Mouse (Mus musculus): Measurements from ENCODE around the gene Cpsf6.

The Cpsf6 gene

DNA sequence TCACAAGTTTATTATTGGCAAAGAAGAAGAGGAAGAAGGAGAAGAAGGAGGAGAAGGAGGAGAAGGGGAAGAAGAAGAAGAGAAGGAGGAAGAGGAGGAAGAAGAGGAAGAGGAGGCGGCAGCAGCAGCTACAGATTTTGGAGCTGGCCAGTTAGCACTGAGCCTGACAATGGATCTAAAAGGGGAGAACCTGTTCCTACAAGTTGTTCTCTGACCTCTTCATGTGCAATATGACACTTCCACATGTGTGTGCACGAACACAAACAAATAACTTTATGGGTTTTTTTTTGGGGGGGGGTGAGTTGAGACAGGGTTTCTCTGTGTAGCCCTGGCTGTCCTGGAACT, 5.2 kb upstream of the Cpsf6 start:
- DNase-seq (ENCODE audit: low spot score) = no peak

DNA sequence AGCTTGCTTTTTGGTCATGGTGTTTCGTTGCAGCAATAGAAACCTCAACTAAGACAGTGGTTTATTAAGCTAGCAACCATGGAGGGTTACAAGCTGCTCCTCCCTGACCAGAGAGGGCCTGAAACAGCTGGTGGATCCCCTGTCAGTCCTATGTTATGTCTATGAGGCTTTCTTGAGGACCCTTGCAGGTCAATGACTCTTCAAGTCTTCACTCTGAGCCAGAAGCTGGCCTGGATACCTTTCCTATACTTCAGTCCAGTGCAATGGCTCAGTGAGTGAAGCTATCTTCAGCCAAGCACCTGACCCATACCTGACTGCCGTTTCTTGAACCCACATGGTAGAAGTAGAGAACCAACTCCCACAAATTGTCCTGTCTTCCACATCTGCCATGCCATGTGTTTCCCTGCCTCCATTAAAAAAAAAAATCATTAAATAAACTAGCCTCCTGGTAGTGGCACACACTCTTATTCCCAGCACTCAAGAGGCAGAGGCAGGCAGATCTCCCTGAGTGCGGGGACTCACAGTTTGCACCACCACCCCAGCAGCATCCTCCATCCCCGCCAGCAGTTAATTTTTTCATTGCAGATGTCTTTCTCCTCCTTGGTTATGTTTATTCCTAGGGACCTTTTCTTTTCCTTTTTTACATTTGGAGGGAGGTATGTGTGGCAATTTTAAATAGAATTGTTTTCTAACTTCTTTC, 4.7 kb upstream of the Cpsf6 start:
- DNase-seq (ENCODE audit: low spot score) = no peak

DNA sequence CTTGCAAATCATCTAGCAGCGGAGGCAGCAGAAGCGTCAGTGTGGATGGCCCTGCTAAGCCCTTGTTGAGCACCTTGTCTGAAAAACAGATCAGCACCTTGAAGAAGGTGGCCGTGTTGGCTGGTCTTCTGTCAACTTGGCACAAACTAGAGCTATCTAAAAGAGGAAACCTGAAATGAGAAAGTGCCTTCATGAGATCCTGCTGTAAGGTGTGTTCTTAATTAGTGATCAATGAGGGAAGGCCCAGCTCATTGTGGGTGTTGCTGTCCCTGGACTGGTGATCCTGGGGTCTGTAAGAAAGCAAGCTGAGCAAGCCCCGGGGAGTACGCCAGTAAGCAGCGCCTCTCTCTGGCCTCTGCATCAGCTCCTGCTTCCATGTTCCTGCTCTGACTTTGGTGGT, 4.1 kb upstream of the Cpsf6 start:
- DNase-seq (ENCODE audit: low spot score) = no peak

DNA sequence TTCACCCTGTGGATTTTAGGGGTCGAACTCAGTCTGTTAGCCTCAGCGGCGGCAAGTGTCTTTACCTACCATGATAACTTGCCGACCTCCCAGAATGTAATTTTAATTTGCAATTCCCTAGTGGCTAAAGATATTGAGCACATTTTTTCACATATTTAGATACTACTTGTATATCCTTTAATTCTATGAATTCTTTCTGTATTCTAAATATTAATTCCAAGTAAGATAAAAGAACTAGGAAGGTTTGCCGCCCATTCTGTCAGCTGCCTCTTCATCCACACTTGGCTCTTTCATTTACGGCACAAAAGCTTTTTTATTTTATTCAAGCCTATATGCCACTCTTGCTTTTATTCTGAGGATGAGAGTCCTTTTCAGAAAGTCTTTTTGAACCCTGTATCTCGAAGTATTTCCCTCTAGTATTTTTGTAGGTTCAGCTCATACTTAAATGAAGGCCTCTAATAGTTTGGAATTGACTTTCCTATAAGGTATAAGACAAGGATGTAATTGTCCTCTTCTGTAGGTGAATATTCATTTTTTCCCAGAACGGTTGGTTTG, 3.3 kb upstream of the Cpsf6 start:
- DNase-seq (ENCODE audit: low spot score) = no peak

DNA sequence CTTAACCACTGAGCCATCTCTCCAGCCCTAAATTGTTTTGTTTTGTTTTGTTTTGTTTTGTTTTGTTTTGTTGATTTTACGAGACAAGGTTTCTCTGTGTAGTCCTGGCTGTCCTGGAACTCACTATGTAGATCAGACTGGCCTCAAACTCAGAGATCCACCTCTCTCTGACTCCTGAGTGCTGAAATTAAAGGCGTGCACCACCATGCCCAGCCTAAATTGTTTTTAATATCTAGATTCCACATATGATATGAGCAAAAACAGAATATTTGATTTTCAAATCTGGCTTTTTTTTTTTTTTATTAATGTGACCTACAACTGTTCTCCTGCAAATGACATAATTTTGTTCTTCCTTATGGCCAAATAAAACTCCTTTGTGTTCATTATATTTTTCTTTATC, 2.3 kb upstream of the Cpsf6 start:
- no peak for DNase-seq (ENCODE audit: low spot score)

DNA sequence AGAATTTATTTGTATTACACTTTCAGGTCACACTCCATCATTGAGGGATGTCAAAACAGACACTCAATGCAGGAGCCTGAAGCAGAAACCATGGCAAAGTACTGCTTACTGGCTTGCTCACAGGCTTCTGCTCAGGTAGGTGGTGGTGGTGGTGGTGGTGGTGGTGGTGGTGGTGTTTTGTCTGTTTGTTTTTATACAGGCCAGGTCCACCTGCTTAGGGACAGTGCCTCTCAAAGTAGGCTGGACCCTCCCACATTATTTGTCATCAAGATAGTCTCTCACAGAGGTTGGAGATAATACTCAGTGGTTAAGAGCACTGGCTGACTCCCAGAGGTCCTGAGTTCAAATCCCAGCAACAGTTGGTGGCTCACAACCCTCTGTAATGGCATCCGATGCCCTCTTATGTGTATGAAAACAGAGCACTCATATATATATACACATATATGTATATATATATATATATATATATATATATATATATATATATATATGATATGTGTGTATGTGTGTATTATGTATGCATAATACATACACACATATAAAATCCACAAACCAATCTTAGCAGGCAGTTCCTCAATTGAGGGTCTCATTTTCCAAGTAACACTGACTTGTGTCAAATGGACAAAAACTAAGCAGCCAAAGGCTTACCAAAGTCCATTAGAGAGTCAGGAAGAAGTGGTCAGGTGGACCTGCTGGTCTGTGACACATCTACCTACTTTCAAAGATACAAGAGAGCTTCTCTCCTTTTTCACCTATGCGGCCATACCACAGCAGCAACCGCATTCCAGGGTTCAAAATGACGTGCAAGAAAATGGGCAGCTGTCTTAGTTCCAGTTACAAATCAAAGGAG, 1.1 kb upstream of the Cpsf6 start:
- no peak for DNase-seq (ENCODE audit: low spot score)

DNA sequence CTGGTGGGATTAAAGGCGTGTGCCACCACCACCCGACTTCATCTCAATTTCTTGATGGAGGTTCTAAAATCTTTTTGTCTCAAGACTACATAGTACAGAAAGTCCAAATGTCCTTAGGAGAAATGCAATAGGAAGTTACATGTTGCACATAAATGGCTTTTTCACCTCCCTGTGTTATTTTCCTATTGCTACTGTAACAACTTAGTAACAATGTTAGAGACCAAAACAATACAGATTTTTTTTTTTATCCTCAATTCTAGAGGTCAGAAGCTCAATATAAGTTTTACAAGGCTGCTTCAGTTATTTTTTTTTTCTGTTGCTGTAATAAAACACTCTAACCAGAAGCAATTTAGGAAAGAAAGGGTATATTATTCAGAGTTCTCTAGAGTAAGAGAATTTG, 374 bp downstream of the Cpsf6 start:
- DNase-seq (ENCODE audit: low spot score) = no peak

DNA sequence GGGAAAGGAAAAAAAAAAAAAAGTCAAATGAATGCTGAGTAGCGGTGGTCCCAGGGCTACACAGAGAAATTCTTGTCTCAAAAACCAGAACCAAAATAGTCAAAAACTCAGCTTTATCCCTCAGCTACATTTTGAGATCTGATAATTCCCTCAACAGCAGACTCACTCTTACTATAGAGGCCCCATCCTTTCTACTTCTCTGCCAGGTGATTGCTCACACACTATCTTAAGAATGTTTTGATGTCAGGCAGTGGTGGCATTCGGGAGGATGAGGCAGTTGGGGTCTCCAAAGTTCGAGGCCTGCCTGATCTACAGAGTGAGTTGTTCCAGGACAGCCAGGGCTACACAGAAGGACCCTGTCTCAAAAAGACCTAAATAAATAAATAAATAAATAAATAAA, 1.2 kb downstream of the Cpsf6 start:
- no peak for DNase-seq (ENCODE audit: low spot score)

DNA sequence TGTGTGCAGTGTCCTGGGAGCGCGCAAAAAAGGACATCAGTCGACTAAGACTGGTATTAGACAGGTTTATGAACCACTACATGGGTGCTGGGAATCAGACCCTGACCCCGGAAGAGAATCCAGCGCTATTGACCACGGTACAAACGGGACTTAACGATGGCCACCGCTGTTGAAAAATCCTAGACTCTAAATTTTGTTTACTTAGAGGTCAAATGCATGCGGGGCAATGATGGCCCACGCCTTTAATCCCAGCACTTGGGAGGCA, 1.6 kb downstream of the Cpsf6 start:
- DNase-seq (ENCODE audit: low spot score) = no peak

DNA sequence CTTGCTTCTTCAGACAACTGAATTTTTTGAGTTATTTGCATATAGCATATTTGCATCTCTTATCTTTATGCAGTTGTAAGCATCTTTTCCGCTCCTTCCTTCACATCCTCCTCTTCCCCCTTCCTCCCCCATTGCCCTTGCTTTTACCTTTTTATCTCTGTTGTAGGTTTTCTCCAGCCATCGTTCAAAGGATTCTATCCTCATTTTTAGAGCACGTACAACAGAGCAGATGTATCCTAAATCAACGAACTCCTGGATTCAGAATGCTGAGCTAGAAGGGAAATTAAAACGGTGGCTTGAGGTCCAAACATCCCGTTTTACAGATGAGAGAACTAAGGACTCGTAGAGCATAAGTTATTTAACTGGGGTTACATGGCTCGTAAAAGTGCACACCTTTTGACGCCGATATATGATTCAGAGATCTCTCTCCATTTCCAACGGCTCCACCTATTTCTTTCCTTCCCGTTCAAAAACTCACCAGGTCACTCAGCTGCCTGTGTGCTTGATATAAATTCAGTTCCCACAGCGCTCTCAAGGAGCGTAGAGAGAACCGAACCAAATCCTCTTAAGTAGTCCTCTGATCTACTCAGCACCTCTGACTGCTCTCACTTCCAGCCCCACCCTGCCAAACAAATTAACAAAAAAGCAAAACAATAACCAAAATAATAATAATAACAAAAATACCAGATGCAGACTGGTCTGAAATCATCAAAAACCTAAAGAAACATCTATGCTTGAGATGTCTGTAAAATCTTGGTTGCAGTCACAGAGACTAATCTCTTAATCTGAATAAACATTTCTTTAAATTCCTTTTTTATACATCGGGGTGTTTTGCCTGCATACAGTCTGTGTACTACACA, 2.2 kb downstream of the Cpsf6 start:
- DNase-seq (ENCODE audit: low spot score) = no peak

DNA sequence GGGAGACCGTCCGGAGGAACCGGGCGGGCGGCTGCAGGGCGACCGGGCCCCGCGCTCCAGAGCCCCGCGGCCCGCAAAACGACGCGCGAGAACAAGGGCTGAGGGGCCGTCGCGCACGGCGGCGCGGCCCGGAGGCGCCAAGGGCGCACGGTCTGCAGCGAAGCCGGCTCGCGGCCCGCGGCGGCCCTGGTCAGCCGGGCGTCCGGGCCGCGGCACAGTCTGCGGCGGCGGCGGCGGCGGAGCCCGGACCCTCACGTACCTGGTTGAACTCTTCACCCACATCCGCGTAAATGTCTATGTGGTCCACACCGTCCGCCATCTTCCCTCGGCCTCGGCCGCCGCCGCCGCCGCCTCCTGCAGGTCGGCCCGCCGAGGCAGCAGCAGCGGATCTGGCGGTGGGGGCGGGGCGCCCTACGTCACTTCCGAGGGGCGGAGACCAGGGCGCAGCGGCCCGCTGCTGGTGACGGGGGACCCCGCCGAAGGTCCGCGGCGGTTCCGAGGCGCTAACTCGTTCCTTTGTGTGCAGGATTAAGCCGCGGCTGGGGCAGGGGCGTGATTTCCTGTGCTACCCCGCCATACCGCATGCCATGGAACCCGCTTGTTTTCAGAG, 3.1 kb downstream of the Cpsf6 start:
- peak; percentile 93 for DNase-seq (ENCODE audit: low spot score)

DNA sequence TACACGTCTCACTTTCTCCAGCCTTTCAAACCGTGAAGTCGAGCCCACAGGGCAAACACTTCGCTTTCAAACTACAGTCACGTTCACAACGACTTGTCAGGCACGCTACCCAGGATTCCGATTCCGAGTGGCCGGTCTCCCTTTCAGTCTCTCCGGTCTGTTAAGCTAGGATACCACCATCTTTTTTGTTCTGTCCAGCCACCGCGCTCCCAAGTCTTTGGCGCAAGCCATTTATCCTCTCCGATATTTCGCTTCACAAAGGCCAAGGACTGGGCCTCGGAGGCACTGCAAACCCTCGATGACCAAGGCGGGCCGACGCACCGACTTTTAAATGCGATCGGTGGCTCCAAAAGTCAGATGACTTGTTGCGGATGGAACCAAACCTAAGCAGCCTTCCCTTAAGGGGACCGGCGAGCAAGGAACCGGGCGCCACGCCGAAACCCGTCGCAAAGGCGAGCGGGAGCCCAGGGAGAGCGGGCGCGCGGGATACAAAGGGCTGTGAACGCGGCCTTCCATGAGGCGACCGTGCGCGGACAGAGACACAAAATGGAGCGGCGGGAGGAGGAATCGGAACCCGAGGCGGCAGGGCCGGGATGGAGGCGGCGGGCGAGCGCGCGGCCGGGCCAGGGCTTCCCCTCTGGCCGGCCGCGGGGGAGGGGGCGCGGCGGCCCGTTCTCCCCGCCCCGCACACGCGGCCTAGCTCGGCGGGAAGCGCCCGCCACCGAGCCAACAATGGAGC, 3.8 kb downstream of the Cpsf6 start:
- DNase-seq (ENCODE audit: low spot score) = peak; percentile 41

DNA sequence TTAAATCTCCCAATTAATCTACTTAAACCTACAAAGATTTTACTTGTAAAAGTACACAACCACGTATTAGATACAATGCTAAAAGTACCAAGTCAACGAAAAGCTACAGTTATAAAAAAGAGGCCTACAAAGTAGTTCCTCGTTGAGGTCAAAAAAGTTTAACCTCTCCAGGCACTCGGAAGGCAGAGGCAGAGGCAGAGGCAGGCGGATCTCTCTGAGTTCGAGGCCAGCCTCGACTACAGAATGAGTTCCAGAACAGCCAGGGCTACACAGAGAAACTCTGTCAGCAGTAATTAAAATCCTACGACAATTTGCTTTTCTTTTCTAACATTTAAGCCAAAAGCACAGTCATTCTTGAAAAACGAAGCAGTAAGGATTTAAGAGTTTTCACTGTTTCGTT, 4.7 kb downstream of the Cpsf6 start:
- no peak for DNase-seq (ENCODE audit: low spot score)

DNA sequence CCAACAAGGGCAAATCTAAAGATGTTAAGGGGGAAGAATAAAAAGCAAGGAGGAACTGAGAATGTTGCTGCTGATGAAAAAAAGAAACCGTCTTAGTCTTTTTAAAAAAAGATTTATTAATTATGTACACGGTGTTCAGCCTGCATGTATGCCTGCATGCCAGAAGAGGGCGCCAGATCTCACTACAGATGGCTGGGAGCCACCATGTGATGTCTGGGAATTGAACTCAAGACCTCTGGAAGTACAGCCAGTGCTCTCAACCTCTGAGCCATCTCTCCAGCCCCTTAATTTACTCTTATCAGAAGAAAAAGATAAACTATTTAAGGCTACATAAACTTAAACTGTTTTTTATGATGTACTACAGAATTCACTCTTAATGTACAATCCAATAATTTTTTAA, 16.7 kb downstream of the Cpsf6 start:
- peak; percentile 54 for DNase-seq (ENCODE audit: low spot score)

DNA sequence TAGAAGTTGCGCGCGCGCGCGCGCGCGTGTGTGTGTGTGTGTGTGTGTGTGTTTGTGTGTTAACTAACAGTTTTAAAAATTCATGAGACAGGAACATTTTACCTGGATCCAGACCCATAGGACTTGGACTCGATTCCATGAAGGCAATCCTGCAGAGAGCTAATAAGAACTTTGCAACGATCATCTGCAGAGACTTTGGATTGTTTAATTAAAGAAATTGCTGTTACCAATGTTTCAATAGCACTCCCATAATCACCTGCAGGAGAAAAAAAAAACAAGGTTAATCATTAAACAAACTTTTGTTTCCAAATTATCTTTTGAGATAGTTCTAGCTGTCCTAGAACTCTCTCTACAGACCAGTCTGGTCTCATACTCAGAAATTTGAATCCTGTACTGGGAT, 20.9 kb downstream of the Cpsf6 start:
- no peak for DNase-seq (ENCODE audit: low spot score)

DNA sequence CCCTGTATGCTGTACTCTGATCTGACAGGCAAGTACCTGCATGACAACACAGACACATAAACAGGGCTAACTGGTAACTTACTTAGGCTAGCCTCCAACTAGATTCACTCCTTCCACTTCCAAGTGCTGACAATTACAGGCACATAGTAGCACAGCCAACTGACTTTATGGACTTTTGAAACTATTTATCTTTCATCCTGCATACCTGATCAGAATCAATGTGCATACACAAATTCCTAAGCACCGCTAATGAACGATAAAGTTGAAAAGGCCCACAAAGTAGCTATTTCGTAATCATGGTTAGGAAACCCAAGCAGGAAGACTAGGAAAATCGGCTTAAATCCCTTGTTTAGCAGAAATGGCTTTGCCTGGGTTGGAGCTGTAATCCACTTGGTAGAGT, 36.8 kb downstream of the Cpsf6 start:
- no peak for DNase-seq (ENCODE audit: low spot score)

DNA sequence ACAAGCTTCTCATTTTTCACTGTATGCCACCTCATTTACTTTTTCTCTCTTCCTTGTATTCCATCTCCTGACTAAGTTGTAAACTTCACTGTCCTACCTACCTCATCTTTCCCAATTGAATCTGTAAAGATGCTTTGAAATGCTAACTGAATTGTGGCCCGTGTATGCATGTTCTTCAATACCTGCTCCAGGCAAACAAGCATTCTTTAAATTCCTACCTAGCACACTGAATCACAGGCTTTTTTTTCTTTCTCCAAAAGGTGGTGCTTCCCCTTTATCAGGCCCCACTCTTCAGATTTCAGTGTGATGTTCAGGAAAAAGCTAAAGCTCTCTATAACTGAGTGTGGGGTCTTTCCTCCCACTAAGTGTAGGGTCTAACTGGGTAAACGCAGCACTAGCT, 37.4 kb downstream of the Cpsf6 start:
- no peak for DNase-seq (ENCODE audit: low spot score)

DNA sequence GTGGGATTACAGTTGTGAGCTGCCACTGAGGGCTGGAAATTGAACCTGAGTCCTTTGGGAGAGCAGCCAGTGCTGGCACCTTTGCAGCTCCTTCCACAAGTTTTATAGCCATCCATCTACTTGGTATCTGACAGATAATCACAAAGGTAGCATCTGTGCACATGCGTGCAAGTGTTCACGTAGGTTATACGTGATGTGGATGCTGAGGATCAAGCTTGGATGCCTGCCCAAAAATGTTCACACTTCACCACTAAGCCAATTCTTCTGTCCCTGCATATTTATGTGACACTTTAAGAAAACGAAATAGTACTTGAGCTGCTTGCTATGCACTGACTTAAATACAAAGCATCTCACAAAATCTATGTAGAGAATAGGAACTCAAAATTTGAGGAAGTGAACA, 38.8 kb downstream of the Cpsf6 start:
- DNase-seq (ENCODE audit: low spot score) = no peak

DNA sequence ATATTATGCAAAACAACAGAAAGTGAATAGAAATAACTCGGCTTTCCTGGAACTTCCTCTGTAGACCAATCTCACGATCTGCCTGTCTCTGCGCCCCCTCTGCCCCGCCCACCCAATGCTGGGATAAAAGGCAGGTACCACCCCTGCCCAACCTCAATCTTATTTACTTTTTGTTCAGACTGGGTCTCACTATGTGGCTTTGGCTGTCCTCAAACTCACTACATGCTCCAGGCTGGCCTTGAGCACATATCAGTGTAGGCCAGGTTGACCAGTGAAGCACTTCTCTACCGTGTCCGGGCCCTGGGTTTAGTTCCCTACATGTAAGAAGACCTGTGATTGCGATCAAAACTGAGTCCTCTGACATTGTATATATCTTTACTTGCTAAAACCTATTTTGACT, 40.6 kb downstream of the Cpsf6 start:
- DNase-seq (ENCODE audit: low spot score) = no peak

DNA sequence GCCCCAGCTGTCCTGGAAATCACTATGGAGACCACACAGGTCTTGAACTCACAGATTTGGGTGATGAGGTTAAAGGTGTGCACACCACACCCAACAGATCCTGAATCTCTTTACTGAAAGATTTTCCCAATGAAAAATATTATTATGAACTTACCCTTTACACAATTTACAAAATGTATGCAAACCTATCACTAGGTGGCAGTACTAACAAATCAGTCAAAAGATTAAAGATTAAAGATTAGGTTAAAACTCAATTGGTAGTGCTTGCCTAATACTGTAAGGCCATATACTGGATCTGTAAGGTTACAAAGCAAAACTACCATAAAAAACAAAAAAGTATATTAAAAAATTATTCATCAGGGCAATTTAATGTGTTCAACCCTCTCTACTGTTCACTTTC, 41.9 kb downstream of the Cpsf6 start:
- DNase-seq (ENCODE audit: low spot score) = no peak

DNA sequence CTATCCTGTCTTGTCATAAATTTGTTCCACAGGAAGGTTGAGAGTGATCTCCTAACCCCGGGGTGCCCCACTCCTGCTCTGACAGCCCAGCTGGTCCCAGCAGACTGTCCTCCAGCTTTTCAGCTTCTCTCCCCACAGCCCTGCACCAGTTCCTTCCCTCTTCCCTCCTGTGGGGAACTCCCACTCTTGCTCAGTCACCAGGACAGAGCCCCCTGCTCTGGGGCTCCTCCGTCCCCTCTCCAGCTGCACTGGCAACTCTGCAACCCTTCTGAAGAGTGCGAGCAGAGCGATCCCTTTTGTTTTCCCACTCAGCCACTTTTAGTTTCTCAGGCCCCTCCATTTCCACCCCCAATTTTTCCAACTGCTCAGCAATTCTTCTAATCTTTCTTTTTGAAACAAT, 44.2 kb downstream of the Cpsf6 start:
- no peak for DNase-seq (ENCODE audit: low spot score)

DNA sequence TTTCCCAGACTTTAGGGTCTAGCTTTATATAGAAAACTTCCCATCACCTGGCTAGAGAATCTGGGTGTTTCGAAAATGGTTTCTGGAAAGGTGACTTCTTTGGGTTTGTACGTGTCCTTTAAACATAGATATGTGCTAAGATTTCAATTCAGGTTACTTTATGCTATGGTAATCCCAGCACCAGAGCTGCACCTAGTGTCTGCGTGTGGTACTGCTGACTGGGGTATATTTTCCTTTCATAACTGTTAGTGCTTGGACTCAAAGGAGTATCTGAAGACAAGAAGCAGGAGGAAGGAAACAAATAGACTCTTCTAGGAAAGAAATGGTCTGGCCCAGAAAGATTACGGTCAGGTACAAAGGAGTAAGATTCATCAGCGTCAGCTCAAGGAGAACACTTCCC, 49.3 kb downstream of the Cpsf6 start:
- DNase-seq (ENCODE audit: low spot score) = no peak
